Mouse (Mus musculus): ENCODE data around the gene Acsf3. TPM values are rescaled to one million over a fixed set of nuclear protein-coding genes. Genes with fewer than 3 reads are reported as not detected.

Acsf3 gene
- polyA plus RNA-seq, 1 experiment = 5.4 TPM

GRCm38 (mm10) chr8:122854388-122854787 lies 79.1 kb downstream of the Acsf3 start:
- peaks cover 6% of the 10 kb centered on the region; the same call in 1 of the 2 replicates for H3K4me1 ChIP-seq (ENCODE audit: control insufficient read depth, insufficient read depth, low read length)
- TF ChIP-seq CTCF (IDR thresholded peaks at IDR 0.05; ENCODE audit: borderline replicate concordance, insufficient read depth, low read length) (no peak), POLR2A (IDR thresholded peaks at IDR 0.05; ENCODE audit: low read depth, low read length) (no peak)
- no peak overlapping the region for H3K27ac ChIP-seq (ENCODE audit: insufficient read depth, low read length)
- H3K4me3 ChIP-seq (ENCODE audit: insufficient read depth, low read length) = no peak overlapping the region

DNA sequence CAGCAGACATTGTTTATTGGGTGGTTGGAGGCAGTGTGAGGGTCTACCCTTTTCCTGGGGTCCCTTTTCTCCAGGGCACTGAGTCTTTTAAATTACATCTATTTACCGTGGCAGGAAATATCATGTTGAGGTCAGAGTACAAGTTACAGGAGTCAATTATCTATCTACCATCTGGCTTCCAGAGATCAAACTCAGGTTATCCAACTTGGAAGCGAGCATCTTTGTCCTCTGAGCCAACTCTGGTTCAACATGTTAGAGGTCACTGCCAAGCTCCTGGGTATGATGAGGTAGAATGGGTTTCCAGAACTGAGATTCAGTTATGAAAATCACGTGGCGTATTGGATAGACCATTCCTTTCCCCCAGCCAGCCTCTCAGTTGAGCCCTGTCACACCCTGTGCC lies 79.8 kb downstream of the Acsf3 start:
- TF ChIP-seq POLR2A (IDR thresholded peaks at IDR 0.05; ENCODE audit: low read depth, low read length) (no peak), CTCF (IDR thresholded peaks at IDR 0.05; ENCODE audit: borderline replicate concordance, insufficient read depth, low read length) (no peak)
- Histone ChIP-seq H3K4me1 (ENCODE audit: control insufficient read depth, insufficient read depth, low read length) (peaks cover 6% of the 10 kb centered on the region; the same call in 1 of the 2 replicates), H3K4me3 (ENCODE audit: insufficient read depth, low read length) (no peak overlapping the region), H3K27ac (ENCODE audit: insufficient read depth, low read length) (no peak overlapping the region)

GRCm38 (mm10) chr8:122856288-122856687 lies 81.0 kb downstream of the Acsf3 start:
- Histone ChIP-seq H3K4me1 (ENCODE audit: control insufficient read depth, insufficient read depth, low read length) (0 out of 2 replicates have a peak, but pooled peaks cover 6% of the 10 kb centered on the region), H3K4me3 (ENCODE audit: insufficient read depth, low read length) (no peak overlapping the region), H3K27ac (ENCODE audit: insufficient read depth, low read length) (no peak overlapping the region)
- TF ChIP-seq POLR2A (IDR thresholded peaks at IDR 0.05; ENCODE audit: low read depth, low read length) = no peak
- TF ChIP-seq CTCF (IDR thresholded peaks at IDR 0.05; ENCODE audit: borderline replicate concordance, insufficient read depth, low read length) = no peak

GRCm38 (mm10) chr8:122859843-122860242 lies 84.6 kb downstream of the Acsf3 start:
- no peak overlapping the region for H3K27ac ChIP-seq (ENCODE audit: insufficient read depth, low read length)
- TF ChIP-seq POLR2A (IDR thresholded peaks at IDR 0.05; ENCODE audit: low read depth, low read length) (no peak), CTCF (IDR thresholded peaks at IDR 0.05; ENCODE audit: borderline replicate concordance, insufficient read depth, low read length) (no peak)
- H3K4me3 ChIP-seq (ENCODE audit: insufficient read depth, low read length) = no peak overlapping the region
- H3K4me1 ChIP-seq (ENCODE audit: control insufficient read depth, insufficient read depth, low read length) = no peaks in the 10 kb centered on the region

- Histone ChIP-seq H3K4me3 (ENCODE audit: insufficient read depth, low read length) (no peak overlapping the region), H3K27ac (ENCODE audit: insufficient read depth, low read length) (no peak overlapping the region)
Observed at GRCm38 (mm10) chr8:122864719-122865129, 89.4 kb downstream of the Acsf3 start.

GRCm38 (mm10) chr8:122865441-122865840 lies 90.2 kb downstream of the Acsf3 start:
- H3K4me3 ChIP-seq (ENCODE audit: insufficient read depth, low read length) = no peak overlapping the region
- H3K27ac ChIP-seq (ENCODE audit: insufficient read depth, low read length) = no peak overlapping the region
- no peaks in the 10 kb centered on the region for H3K4me1 ChIP-seq (ENCODE audit: control insufficient read depth, insufficient read depth, low read length)
- peak; percentile 12; the same call in 1 of the 2 replicates for TF ChIP-seq CTCF (IDR thresholded peaks at IDR 0.05; ENCODE audit: borderline replicate concordance, insufficient read depth, low read length)
- no peak for TF ChIP-seq POLR2A (IDR thresholded peaks at IDR 0.05; ENCODE audit: low read depth, low read length)

More at GRCm38 (mm10) chr8:122864719-122865129, 89.4 kb downstream of the Acsf3 start:
- TF ChIP-seq POLR2A (IDR thresholded peaks at IDR 0.05; ENCODE audit: low read depth, low read length) = no peak
- no peak for TF ChIP-seq CTCF (IDR thresholded peaks at IDR 0.05; ENCODE audit: borderline replicate concordance, insufficient read depth, low read length)
- no peaks in the 10 kb centered on the region for H3K4me1 ChIP-seq (ENCODE audit: control insufficient read depth, insufficient read depth, low read length)

DNA sequence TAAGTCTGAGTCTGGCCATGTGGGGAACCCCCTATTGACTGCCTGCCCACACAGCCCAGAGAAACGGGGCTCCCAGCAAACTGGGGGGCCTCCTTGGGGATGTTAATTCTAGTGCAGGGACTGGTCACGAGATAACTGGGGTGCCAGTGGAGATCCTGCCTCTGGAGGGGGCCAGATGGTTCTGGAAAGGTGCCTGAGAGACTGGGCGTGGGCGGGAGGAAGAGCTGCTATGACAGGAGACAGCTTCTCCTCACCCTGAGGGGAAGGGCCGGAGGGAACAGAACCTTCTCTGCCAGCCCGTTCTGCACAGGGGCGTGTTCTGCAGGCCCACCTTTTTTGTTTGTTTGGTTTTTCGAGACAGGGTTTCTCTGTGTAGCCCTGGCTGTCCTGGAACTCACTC lies 90.9 kb downstream of the Acsf3 start:
- Histone ChIP-seq H3K27ac (ENCODE audit: insufficient read depth, low read length) (no peak overlapping the region), H3K4me3 (ENCODE audit: insufficient read depth, low read length) (no peak overlapping the region), H3K4me1 (ENCODE audit: control insufficient read depth, insufficient read depth, low read length) (no peaks in the 10 kb centered on the region)
- TF ChIP-seq CTCF (IDR thresholded peaks at IDR 0.05; ENCODE audit: borderline replicate concordance, insufficient read depth, low read length) (no peak), POLR2A (IDR thresholded peaks at IDR 0.05; ENCODE audit: low read depth, low read length) (no peak)

Other genes with a start within 250 kb of the Acsf3 start
- 146 and 158 TPM in 2 replicates for gene Piezo1, start 224.2 kb upstream of the Acsf3 start, polyA plus RNA-seq (2011; ENCODE audit: insufficient read length, low read depth, missing spikeins)
- gene Cdt1, start 207.5 kb upstream of the Acsf3 start, polyA plus RNA-seq (2011; ENCODE audit: insufficient read length, low read depth, missing spikeins) = 11.8 and 15.9 TPM in 2 replicates
- 140 and 214 TPM in 2 replicates for gene Aprt, start 198.6 kb upstream of the Acsf3 start, polyA plus RNA-seq (2011; ENCODE audit: insufficient read length, low read depth, missing spikeins)
- gene Galns, start 164.0 kb upstream of the Acsf3 start, polyA plus RNA-seq (2011; ENCODE audit: insufficient read length, low read depth, missing spikeins) = 12.1 and 15.4 TPM in 2 replicates
- 44.2 and 45.8 TPM in 2 replicates for gene Trappc2l, start 163.8 kb upstream of the Acsf3 start, polyA plus RNA-seq (2011; ENCODE audit: insufficient read length, low read depth, missing spikeins)
- gene Pabpn1l, start 152.7 kb upstream of the Acsf3 start, polyA plus RNA-seq (2011; ENCODE audit: insufficient read length, low read depth, missing spikeins) = not detected in 2 replicates
- gene Cbfa2t3, start 76.4 kb upstream of the Acsf3 start, polyA plus RNA-seq (2011; ENCODE audit: insufficient read length, low read depth, missing spikeins) = 0.07 TPM in 1 of 2 replicates, not detected in the other
- 0.21 TPM in 1 of 2 replicates, not detected in the other for gene Cdh15, start 72.5 kb downstream of the Acsf3 start, polyA plus RNA-seq (2011; ENCODE audit: insufficient read length, low read depth, missing spikeins)